Mouse (Mus musculus) heart, adult 11 months (tissue): ENCODE measurements around the gene 4930452B06Rik.
A peak's percentile ranks its signal among the peaks of the same experiment; 100 is the strongest.
"Not testable (repeated sequence)": the region's sequence is repeated elsewhere in the genome, so short reads cannot be mapped to it uniquely, and the experiment has no call there.

Experiments used
- DNase-seq: peaks from one replicate; pipeline ENCODE4 v3.0.0; 2022

4930452B06Rik gene

DNA sequence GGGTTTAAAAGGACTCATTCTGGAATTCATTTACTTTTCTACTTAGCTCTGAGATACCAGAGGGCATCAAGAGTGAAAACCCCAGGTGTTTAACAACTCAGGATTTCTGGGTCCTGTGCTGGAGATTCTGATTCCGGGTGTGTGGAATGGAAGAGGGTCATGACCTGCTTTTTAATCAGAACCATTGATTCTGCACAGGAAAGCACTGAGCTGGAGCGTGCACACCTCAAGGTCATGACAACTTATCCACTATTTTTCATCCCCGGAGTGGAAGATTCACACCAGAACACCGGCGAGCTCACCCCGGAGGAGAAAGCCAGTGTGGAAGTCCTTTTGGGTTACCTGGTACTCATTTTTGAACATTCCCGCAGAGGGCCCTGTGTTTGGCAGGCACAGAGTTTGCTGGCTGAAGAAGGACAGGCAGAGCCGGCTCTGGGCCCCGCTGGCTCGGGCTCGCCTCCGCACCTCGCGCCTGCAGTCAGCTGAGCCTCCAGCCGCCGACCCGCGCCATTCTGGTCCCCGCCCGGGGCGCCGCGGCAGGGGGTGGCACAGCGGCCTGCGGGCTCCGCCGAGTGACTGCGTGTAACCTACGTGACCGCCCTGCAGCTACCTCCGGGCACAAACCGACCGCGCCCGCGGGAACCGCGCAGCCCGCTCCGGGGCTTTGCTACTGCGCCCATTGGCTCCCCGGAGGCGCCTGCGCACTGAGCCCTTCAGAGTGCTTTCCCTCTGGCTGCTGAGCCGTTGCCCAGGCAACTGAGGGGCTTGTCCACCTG, at the start of gene 4930452B06Rik:
4930452B06Rik (minus strand) TSS at position 605 of the 776 bp plus-strand sequence.
- DNase-seq = peak; percentile 96

DNA sequence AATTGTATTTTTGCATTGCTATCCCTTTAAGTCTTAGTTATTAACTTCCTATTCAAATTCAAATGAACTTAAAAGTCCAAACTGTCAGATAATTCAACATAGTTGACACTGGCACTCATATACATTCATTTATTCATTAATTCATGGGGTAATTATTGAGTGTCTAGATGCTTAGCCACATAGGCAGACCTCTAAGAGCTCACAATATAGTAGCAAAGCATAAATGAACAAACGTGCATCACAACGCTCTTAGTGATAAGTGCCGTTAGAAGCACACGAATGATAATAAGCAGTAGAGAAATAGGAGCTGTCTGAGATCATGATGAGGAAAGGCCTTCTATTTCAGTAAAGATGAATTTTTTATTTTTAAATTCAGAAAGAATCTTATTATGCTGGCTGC, 46.6 kb upstream of the 4930452B06Rik start:
- DNase-seq = no peak

DNA sequence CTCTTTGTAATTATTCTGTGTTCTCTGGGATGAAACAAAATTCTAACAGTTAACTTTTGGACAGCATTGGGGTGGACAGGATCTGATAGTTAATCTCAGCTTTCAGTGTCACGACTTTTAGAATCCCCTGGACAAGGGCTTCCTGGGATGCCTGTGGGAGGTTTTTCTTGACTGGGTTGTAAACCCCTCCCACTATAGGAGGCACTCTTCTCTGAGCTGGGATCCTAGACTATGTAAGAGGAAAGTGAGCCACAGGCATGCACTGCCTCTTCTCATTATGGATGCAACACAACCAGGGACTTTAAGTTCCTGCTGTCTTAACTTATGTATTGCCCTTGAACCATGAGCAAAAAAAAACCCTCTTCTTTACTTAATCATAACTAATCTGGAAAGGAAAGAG, 23.4 kb upstream of the 4930452B06Rik start:
- no peak for DNase-seq

DNA sequence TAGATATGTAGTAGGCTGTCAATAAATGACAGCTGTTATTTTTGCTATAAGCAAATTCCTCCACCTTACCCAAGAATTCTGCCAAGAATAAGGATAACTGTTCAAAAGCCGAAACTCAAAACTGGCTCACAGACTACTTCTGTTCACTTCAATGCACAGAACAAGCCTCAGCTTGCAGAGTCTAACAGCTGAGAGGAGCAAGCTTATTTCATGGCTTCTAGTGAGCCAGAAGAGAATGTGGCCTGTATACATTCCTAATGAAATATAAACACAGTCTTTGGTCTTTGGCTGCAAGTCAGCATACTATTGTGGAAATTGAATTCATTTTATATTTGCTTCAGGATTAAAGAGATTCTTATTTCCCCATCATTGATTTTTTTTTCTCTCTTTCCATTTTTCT, 22.4 kb upstream of the 4930452B06Rik start:
- no peak for DNase-seq

DNA sequence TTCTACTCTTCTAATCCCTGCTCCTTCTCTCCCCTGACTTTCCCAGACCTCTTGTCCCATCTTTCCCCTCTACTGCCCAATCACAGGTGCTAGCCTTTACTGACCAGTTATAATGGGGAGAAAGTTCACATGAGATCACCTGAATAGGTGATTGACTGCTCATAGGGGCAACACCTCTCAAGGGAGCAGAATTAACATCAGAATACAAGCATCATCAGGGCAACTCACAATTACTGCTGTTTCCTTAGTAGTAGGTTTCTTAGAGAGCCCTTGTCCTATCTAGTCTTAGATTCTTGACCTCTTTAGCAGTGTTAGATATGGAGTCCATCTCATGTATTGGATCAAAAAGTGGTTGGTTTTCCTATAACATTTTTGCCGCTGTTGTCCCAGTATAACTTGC, 20.1 kb upstream of the 4930452B06Rik start:
- no peak for DNase-seq

DNA sequence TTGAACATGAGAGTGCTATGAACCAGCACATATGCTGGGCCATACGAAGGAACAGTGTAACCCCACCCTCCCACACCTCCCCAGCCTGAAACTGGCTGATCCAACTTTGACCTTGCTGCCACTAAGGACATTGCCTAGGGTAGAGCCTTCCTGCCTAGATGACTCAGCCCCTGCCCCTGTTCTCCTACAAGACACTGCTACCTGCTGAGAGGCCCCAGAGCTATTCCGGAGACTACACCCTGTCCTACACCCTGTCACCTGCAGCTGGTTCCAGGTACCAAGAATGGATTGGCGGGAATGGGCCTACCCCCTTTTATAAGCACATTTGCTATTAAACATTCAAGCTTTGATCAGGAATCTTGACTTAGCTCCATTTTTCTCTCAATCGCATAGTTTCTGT, 13.9 kb upstream of the 4930452B06Rik start:
- no peak for DNase-seq

DNA sequence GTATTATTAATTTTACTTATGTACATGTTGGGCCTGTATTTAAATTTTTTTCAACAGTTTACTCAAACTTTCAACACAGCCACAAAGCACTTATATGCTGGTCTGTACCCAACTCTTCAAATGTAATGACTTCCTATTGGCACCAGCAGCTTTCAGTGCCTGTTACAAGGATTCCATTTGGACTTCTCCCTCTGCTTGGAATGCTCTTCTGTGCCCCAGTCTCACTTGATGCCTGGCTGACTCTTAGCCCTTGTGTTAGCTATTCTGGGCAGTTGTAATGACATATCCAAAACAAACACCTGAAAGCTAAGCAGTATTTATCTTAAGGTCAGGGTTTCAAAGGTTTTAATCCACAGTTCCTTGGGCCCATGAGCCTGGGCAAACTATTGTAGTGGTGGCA, 5.7 kb downstream of the 4930452B06Rik start:
- peak; percentile 58 for DNase-seq

DNA sequence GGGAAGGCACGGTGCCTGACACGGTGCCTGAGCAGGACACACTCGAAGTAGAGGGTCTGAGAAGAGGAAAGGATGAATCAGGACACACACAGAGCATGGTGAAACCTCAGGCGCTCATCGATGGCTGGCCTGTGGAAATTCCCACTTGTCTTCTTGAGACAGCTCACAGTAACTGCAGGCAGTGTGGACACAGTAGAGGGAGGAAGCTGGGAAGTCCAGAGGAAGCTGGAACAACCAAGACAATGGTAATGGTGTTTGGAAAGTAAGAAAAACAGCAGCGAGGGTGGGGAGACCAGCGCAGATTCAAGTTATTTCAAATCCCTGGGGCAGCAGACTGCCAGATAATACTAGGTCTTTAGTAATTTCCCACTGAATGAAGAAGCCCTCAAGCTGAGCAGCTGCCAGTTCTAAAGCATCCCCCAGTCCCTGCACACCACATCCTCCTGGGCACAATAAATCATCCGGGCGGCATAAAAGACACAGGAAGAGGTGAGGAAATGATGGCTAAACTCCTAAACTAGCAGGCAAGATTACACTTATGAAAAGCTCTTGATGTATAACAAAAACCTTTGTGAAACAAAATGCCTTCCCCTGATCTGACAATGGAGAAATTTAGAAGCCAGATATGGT, 24.3 kb downstream of the 4930452B06Rik start:
- DNase-seq = peak; percentile 82

DNA sequence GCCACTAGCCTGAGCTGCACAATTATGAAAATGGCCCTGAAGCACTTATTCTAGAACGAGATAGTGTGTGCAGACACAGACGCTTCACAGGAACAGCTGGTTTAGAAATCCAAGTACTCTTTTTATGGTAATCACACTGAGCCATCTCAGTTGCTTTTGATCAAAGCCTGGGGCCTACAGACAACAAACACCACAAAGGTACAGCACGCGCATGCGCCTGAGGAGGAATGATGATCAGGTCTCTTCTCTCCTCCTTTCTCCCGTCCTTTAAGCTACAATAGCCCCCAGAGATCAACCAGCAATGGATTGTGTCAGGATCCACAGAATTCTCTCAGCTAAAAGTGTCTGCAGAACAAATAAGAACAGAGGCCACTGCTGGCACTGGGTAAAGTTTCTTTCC, 33.8 kb downstream of the 4930452B06Rik start:
- DNase-seq = no peak

DNA sequence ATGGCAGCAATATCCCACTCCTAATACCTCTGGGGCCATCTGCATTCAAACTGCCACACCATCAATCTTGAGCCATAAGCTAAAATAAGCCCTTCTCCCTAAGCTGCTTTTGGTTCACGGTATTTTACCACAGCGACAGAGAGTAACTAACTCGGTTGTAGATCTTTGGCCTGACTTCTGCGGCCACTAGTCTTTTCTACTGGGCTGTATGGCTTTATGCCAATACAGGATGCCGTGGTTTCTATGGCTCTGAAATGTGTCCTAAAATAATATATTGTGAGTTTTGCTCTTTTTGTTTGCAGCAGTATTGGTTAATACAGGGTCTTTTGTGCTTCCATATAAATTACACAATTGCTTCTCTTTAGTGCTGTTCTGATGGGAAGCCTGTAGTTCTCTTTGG, 37.6 kb downstream of the 4930452B06Rik start:
- DNase-seq = no peak

DNA sequence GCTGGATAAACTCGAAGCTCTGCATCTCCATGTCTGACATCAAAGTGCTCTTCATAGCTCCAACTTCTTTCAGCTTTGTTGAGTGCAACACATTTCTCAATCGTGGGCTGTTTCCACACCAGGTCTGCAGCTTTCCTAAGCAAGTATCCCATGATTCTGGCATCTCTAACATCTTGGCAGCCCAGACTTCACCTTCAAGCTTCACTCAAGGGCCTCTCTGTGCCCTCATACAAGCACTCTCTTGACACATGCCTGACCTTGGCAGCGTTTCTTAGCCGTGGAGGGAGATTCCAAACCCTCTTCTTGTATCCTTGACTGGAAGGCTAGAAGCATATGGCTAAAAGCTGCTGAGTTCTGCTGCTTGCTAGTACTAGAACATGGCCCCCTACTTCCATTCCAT, 38.6 kb downstream of the 4930452B06Rik start:
- no peak for DNase-seq

DNA sequence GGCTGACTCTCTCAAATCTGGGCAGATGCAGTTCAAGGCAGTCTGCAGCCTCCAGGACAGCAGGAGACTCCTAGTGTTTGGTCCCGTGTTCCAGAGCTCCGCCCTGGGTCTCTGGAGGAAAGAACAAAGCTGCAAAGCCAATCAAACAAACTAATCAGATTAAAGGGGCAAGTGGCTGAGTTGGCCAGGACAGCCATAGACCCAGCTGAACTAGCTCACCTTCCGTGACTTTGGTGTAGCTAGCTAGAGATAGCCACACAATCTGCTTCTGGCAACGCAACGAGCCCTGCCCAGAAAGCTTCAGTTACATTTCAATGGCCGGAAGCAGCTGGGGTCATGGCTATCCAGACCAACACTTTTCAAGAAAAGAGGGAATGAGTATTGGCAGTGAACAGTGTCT, 44.9 kb downstream of the 4930452B06Rik start:
- DNase-seq = peak; percentile 90

DNA sequence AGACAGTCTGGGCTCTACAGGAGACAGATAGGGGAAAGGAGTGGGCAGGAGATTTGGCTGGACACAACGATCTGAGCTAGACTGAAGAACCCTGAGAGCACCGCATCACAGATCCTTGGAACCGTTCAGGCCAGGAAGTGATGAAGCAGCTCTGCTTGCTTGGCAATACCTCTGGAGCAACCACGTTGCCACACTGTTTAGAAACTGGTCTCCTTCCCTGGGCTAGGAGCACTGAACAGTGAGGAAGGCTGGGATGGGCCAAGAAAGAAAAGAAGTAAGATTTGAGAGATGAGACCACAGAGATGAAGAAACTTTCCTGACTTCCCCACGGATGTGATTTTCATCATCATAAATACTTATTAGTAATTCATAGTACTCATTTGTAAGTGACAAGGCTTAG, 45.5 kb downstream of the 4930452B06Rik start:
- no peak for DNase-seq

DNA sequence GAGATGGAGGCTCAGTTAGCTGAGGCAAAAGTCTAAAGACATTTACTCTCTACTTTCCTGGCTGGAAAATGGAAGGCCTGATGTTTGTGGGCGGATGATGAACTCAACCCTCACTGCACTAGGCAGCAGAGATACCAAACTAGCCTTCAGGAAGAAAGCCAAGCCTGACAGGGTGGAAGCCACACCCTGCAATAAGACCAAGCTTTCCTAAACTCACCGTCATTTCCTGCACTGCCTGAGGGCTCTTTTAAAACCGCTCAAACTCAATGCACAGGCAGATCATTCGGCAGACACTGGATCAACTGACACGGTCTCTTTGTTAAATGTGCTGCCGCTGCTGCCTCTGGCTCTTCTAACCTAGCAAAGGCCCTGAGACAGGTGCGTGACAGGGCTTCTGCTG, 50.4 kb downstream of the 4930452B06Rik start:
- DNase-seq = no peak

DNA sequence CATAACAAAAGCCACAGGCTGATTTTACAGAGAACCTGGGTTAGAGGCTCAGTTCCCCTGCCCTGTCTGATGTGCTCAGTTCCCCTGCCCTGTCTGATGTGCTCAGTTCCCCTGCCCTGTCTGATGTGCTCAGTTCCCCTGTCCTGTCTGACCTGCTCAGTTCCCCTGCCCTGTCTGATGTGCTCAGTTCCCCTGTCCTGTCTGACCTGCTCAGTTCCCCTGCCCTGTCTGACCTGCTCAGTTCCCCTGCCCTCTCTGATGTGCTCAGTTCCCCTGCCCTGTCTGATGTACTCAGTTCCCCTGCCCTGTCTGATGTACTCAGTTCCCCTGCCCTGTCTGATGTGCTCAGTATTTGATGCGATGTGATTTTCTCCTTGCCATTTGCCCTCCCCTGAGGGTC, 51.6 kb downstream of the 4930452B06Rik start:
- DNase-seq = not testable (repeated sequence)

DNA sequence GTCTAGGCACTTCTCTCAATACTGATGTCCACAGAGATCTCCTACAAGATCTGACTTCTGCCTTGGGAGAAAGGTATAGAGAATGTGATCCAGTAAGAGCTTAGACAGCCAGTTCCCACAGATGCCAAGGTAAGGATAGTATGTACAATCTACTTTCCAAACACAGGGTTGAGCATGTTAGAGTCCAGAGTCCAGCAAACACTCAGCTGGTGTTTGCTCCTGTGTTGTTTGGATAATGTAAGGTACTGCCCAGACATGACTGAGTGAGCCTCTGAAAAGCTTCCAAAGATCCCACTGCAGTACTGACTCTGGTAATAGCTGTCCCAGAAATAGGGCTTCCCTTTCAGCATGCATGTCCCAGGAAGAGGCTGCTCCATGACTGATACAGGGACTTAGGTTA, 54.0 kb downstream of the 4930452B06Rik start:
- DNase-seq = no peak

DNA sequence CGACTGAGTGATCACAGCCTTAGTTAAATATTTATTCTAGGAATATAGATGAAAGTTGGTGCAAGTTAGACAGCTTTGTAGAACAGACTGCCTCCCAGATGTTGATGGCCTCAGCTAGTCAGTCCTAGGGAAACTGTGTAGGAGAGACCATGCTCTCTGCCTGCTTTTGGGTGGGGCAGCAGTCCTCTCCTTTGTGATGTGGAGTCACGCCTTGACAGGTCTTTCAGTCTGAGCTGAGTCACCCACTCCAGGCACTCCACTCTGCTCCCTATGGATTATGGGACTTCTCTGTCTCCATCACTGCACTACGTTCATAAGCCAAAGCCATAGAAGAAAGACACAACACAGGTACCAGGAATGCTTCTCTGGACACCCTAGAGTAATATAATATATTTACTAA, 55.9 kb downstream of the 4930452B06Rik start:
- DNase-seq = no peak

DNA sequence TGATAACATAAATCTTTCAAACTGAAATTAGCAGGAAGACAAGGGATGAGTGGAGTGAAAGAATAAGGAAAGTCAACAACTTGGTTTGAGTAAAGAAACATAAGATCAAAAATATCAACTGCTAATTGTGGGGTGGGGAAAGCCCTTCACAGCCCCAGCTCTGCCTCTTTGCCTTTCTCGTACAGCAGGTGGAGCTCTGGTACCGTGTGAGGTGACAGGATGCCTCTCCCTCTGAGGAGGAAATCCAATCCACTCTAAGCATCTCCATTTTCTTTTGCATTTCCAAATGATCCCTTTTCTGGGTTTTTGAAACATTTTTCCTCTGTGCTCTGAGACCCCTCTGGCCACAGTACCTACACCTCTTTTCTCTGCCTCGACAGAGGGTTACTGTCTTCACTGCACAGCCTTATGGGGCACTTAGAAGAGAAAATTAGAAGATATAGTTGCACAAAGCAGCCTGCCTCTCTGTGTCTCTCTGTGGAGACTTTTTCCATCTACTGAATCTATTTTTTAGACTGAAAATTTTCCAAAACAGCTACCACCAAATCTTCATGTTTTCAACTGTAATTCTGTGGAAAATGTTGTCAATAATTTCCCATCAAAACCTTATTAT, 57.4 kb downstream of the 4930452B06Rik start:
- no peak for DNase-seq

DNA sequence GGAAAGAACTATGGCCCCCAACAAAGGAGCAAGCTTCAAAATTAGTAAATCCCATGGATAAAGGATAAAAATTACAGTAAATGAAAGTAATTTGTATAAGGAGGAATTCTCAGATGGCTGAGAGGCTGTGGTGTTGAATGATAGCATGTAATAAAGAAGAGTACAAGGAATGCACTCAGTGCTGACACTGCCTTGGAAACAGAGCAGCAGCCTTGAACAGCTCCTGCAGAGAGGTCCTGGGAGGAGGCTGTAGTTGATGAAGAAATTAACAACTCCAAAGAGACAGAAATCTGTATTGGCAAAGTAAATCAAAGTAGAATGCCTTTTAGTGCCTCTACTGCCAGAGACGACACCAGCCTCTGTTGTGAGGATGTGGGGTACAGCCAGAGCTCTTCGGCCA, 61.1 kb downstream of the 4930452B06Rik start:
- no peak for DNase-seq

DNA sequence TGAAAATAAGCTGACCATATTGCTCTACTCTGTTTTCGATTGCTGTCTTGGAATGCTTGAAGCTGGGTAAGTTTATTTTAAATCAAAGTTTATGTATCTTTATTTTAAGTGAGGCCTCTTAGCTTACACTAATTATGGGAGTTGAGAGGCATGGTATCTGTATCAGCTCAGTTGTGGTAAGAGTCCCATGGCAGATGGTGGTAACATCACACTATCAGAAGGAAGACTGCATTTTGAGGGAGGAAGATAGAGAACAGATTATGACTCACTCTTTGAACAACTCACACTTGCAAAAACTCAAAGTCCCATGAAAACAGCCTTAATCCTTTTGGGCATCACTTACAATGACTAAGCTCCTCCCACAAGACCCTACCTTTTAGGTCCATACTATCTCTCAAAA, 81.0 kb downstream of the 4930452B06Rik start:
- no peak for DNase-seq

DNA sequence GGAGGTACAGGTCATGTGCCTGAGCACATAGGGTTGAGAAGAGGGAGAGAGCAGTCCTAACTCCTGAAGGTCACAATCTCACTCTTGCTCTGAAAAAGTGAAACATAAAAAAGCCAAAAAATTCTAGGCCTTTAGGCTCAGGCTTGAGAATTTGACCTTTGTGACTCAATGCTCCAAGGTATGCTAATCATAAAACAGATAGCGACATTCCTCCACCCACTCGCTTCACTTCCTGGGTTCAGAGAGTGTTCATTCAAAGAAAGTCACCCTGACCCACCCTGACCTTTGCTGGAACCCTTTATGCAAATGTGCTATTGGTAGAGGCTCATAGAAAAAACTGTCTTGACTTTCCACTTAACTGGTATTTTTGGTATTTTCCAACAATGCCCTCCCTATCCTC, 115.0 kb downstream of the 4930452B06Rik start:
- not testable (repeated sequence) for DNase-seq

DNA sequence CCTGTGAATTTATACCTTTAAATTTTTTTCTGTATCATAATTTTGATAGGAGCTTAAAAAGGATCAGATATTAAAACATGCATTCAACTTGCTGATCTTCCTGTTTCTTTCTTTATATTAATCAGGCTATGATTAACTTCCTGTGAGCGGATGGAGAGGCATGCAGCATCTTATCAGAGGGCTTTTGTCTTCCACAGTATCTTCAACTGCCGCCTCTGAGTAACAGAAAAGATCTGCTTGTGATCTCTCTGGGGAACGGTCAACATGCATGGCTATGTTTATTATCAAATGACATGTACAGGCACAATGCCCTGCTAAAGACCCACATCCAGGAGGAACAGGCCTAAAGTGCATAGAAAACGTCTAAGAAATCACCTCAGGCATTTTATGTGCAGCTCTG, 116.9 kb downstream of the 4930452B06Rik start:
- DNase-seq = no peak

DNA sequence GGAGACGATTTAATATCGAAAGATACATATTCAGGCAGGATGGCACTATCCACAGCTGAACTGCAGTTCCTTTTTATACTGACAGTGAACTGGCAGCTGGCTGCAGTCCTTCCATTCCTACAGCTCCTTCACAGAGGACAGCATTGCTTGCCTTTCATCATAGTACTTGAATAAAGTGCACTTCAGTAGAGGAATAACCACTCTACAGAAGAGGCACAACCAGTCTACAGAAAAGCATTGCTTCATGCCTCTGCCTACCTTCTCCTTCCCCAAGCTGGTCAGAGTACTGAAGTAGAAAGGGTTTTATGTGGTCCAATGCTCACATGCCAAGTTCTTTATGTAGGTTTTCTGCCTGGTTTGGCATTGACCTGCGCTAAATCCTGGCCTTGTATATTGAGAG, 130.0 kb downstream of the 4930452B06Rik start:
- no peak for DNase-seq

DNA sequence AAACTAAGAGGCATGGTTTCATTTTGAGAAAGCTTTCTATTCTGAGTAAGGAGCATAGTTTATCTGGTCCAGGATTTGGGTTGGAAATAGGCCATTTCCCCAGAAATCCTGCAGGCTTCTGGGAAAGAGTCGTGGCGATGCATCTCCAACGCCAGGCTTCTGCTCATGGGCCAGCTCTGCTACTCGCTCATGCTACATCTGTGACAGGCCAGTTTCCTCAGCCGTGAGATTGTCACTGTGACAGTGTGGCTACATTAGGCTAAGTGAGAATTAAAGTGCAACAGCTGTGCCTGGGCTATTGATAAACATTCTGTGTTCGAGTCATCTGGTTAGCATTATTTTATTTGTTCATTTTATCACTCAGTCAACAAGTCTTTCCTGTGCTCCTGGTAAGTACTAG, 140.8 kb downstream of the 4930452B06Rik start:
- DNase-seq = peak; percentile 87
